Mouse (Mus musculus) embryo, embryonic 10 days (tissue): ENCODE data around the gene Tmem222.

Source experiments
- DNase-seq: peaks from one replicate; pipeline ENCODE4 v3.0.0-alpha.2; 2015; ENCODE audit warnings: low spot score

Gene Tmem222

DNA sequence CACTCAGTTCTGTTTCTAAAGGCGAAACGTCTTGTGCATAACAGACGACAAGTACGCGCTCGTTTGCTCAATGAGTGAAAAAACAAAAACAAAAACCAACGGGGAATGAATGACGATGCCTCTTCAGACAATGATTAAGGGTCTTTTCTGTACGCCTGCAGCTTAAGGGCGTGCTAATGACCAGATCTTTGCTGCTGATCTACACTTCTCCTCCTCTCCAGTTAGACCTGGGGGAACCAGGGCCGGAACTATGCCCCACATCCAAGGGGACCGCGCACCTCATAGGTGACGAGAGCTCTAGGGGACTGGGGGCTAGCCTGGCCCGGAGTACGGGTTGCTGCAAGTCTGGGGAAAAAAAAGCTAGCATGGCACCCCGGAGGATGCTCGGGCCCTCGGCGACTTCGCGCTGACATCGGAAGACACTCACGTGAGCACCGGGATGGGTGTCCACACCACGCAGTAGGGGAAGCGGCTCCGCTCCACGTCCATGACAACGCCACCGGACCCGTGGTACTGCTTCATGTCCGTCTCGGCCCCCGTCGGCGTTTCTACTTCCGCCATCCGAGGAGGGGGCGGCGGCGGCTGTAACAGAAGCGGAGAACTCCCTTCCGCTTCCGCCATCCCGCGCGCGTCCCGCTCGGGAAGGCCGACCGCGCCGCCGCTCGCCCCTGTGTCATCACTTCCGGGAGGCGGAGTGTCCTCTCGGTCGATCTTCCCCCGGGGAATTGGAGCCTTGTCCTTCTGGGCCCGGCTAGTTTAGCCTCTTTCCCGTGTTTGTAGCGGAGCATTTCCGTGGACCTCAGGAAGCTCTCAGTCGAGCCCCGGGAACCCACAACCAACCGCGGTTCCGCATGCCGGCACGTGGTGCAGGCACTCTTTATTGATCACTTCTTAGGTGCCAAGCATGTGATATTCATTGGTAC lies at the start of gene Tmem222:
Tmem222 (minus strand) TSS at position 689 of the 923 bp plus-strand sequence.
- DNase-seq: peak; percentile 96

DNA sequence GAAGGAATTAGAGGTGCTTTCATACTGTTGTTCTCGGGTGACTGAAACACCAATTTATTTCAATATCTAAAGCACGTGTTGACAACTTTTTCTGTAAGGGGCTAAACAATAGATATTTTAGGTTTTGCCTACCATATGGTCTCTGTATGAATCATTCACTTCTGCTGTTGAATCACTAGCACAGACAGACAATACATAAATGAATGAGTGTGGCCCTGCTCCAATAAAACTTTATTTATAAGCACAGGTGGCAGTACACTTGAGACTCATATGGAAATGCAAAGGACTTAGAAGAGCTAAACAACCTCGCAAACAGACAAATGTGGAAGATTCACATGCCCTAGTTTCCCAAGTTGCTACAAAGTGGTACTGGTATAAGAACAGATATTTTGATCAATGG lies 42.1 kb upstream of the Tmem222 start:
- DNase-seq: no peak

DNA sequence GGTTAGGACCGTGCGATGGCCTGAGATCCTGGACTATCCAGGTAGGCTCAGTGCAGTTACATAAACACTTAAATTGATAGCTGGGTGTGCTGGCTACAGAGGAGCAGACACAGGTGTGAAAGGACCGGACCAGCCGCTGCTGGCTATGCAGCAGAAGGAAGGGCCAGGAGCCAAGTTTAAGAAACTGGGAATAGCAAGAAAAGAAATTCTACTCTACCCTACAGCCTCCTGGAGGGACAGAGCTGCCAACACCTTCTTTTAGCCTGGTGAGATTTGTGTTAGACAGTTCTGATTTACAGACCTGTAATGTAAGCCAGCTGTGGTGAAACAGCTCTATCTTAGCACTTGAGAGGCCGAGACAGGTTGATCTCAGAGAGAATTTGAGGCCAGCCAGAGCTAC lies 38.4 kb upstream of the Tmem222 start:
- no peak for DNase-seq

DNA sequence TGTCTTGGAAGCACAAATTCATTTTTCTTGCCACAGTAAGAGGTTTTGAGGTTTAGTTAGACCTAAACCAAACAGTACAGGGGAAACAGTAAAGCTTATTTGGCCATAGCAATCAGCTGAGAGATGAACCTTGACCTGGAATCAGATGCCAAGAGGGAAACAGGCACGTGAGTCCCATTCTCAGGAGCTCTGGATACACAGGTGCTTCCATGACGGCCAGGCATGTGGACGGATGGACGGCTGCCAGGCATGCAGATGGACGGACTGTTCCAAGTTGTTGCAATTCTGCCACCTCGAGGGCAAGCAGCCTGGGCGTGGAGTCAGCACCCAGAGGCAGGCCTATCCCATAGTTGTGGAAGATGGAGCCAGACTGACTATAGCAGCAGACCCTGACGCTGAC lies 37.3 kb upstream of the Tmem222 start:
- no peak for DNase-seq

DNA sequence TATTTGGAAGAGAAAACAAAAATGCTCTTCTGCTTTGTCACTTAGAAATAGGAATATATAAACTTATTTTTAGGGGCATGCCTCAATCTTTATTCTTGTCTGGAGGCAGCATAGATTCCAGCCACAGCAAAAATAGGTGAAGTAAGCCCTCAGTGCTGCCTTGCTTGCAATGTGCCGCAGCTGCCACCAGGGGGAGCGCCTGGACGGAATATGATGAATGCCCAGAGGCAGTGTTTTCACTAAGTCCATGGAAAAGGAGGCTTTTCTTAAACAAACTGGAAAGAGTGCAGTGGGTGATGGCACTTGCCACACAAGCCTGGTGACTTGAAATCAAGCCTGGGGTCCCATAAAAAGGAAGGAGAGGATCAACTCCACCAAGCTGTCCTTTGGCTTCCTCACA lies 32.4 kb upstream of the Tmem222 start:
- DNase-seq: peak; percentile 88

DNA sequence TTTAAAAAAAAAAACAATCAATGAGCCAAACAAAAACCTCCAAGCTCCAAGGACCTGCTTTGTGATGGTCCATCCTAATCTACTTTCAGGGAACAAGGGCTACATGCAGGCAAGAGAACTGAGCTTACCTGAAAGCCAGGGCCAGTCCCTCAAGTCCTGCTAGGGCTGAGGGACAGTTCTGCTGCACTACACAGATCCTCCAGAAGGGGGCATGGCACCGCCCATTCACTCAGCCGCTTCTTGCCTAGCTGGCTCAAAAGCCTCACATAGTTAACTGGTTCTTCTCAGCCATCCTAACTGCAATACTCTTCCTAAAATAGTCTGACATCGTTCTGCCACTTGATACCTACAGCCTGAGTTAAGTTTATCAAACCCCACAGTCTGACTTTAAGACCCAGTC lies 29.7 kb upstream of the Tmem222 start:
- DNase-seq: peak; percentile 71

DNA sequence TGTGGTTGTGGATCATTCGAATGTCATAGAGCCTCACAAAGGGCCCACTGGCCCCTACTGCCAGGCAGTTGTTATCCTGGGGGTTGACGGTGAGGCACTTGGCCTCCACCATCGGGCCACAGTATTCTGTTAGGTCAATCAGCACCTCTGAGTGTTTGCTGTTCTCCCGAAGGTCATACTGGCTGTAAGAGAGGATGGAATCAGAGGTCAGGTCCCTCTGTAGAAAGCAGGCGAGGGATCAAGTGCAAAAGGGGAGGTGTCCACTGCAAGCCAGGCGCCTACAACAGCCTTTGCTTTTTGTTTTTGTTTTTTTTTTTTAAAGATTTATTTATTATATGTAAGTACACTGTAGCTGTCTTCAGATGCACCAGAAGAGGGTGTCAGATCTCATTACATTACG lies 28.2 kb upstream of the Tmem222 start:
- no peak for DNase-seq

DNA sequence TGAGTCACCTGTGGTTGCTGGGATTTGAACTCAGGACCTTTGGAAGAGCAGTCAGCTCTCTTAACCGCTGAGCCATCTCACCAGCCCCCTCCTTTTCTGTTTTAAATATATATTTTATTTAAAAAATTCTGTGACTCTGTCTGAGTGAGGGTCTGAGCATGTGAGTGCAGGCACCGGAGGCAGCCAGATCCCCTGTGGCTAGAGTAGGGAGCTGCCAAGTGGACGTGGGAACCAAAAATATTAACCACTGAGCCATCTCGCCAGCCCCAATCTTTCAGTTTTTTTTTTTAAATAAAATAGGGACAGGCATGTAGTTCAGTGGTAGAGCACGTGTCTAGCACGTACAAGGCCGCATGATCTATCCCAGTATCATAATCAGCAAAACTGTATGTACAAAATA lies 27.2 kb upstream of the Tmem222 start:
- no peak for DNase-seq

DNA sequence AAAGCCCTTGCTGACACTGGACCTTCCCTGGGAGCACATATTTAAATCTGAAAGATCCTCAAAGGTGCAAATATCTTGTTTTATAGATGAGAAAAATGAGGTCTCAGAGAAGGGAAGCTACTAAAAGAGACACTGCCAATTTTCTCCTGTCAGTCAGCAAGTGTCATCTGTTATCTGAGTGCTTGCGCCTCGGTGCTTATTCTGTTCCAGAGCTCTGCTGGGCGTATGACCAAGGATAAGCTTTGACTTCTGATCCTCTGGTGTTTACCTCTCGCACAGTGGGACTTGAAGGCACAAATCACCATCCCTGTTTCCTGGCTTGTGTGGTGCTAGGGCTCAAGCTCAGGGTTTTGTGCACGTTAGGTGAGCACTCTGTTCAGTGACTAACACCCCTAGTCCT lies 25.1 kb upstream of the Tmem222 start:
- DNase-seq: no peak

DNA sequence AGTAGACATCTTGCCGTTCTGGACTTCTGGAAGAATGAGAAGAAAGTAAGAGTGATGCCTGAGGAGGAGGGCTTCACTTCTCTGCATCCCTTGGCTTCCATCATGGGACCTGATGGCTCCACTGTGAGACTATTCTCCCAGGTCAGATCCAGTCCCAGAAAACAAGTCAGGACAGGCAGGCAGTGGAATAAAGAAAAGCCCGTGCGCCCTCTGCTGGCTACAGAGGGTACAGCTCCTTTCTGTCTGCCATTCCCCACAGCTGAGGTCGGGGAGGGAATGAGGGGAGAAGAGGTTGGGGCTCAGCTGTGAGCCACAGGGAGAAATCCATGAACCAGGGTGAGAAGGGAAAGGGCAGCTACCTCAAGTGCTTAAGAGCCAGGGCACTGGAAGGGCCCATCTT lies 24.2 kb upstream of the Tmem222 start:
- DNase-seq: peak; percentile 62

DNA sequence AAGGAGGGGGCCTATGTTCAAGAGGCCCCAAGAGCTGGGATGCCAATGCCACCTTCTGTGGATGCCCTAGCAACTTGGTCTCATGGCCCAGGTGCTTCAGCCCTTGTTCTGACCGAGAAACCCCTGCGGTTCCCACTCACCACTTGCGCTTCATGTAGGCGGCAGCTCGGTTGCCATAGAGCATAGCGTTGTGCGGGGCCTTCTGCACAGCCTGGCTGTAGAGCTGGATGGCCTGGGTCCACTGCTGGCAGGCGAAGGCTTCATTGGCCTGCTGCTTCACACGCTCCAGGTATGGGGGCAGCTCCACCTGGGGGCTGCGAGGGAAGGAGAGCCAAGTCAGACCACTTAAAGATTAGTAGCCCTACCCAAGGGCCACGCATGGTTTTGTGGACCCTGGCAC lies 22.8 kb upstream of the Tmem222 start:
- no peak for DNase-seq

DNA sequence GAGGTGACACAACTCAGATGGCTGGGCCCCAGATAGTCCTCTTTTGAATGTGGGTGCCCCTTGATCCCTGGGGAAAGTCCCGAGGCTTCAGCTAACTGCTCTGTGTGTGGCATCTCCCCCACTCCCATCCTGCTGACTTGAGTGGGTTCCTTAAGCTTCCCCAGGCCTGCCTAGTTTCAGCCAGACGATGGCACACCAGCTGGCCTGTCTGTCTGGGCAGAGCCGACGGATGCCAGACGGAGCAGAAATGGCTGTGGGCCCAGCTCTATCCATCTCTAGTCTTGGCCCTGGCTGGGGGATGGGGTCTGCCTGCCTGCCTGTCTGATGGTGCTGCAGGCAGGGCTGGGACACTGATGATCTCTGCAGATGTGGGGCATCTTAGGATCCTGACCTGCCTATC lies 22.1 kb upstream of the Tmem222 start:
- peak; percentile 28 for DNase-seq

DNA sequence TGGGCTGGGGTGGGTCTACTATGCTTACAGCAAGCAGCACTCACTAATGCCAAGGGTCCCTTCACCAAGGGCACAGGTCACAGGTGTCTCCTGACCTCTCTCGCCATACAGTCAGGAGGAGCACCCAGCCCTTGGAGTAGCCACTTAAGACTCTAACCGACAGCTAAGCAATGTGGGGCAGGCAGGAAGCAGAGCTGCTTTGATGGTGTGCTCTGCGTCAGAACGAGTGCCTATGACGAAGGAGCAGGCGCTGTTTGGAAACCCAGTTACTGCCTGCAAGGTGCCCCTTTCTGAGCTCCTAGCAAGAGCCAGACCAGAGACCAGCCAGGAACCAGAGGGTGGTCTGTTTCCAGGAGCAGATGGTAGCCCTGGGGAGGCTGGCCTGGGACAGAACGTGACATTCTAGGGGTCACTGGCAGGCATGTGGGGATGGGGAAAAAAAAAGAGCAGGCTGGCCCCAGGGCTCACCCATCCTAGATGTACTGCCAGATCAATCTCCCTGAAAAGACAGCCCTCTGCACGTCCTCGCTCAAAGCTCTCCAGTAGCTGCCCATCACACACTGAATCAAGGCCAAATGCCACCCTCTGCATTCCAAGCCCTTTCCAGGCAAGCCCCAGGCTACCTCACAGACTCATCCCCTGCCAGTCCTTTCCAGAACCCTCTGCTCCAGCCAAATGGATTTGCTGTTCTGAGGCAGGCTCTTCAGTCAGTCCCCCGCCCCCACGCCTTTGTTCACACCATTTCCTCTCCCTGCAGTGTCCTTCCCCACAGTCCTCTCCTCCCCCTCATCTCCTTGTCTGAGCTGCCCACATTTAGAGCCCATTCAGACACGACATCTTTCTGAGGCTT lies 21.1 kb upstream of the Tmem222 start:
- peak; percentile 45 for DNase-seq

DNA sequence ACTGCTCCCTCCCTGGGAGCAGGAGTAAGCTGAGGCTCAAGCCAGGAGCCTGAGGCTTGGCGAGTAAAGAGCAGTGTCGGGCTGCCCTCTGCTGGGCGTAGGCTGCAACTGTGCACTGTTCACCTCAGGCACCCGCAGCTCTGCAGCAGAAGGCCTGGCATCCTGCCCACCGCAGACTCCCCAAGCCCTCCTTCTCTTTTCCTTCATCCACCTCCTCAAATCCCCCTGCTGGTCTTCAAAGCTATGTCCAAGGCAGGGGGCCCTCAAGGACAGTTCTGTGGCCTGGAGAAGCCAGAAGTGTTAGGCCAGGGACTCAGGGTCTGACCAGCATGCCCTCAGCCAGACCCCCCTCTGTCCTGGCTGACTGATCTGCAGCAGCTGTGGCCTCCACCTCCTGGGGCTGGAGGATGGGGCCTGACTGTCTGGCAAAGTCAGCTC lies 20.2 kb upstream of the Tmem222 start:
- peak; percentile 93 for DNase-seq

DNA sequence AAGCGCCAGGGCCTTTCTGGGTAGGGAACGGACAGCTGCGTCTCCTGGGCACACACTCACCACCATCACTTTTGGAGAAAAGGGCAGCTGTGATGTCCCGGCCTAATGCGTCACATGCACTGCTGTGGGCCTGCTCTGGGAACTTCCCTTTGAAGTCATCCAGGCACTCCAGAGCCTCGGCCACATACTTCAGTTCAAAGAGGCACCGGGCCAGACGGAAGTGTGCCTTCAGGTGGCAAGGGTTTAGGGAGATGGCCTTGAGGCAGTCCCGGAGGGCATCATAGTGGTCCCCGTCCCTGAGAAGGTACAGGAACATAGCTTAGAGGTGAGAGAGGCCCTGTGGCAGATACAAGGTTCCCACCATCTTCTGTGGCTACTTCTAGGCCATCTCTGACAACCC lies 19.8 kb upstream of the Tmem222 start:
- DNase-seq: no peak

DNA sequence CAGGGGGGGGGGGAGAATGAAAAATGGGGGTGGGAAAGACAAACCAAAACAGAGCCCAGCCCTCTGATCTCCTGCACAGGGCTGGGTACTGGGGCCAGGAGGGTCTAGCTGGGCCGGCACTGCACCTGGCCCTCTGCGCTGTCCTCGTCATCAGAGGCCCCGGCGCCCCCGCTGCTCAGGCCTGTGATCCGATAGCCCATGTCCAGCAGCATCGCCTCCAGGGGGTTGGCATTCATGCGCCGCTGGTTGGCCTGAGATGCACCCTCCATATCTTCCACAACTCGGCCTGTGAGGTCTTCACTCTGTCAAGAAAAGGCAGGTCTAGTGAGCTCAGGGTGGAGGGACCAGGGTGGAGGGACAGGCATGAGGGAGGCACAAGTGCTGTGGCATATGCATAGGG lies 16.5 kb upstream of the Tmem222 start:
- peak; percentile 24 for DNase-seq

DNA sequence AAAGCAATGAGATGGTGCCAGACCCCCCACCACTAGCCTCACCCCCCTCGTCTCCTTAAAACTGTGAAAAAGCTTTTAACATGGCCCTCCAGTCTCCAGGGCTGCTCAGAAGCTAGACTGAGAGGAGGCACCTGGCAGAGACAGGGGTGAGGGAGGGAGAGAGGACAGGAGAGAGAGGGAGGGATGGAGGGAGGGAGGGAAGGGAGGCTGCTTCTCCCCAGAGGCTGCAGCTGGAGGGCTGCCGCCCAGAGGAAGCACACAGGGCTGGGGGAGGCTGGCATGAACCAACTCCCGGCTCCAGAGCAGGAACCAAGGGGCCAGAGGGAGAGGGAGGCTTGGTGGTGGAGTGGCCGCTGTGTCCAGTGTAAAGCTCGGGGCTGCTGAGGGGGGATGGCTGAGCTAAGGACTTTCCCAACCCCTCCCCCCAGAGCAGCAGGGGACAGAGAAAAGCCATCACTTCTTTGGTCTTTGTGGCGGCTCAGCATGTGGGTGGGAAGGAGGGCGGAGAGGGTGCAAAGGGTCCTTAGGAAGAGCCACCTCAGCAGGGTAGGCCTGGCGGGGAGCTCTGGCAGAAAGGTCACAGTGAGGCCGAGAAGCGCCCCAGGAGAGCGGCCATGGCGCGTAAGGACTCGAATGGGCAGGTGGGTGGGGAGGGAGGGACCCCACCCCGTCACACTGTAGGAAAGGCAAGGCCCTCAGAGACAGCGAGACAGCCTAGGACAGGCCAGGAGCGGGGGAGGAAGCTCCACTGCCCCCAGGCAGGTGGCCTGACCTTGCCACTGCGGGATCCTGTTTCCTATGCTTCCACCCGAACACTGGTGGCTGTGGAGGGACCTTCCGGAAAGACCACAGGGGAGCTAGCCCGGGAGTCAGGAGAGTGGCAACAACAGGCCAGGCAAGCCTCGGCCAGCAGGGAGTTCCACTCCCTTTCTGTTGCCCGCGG lies 15.6 kb upstream of the Tmem222 start:
- DNase-seq: peak; percentile 52

DNA sequence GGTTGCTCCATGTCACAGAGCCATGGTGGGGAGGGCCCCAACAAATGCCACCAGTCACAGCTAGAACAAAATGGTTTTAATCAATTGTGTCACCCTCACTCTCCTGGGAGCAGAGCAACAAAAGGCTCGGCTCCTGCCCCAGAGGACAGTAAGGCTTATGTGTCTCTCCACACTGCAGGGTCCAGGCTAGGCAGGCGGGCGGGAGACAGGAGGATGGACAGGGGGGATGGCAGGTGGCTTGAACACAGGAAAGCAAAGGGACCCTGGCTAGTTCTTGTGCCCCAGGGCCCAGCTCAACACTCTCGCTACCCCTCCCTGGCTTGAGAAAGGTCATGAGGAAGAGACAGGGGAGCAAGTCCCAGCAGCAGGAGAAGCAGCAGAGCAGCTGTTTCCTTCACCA lies 14.8 kb upstream of the Tmem222 start:
- peak; percentile 19 for DNase-seq

DNA sequence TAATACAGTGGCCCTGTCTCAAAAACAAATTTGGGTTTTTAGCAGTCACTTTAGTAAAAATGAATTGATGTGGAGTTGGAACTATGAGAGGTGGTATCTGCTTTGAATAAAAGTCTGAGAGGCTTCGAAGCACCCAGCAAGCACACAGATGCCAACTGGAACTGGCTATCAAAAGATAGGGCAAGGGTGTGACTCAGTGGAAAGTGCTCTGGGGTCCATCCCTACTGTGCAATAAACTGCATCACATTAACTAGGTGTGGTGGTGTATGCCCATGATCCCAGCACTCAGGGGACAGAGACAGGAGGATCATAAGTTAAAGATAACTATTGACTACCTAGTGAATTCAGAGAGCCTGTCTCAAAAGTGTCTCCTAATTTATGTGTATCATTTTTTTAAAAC lies 13.7 kb upstream of the Tmem222 start:
- DNase-seq: no peak

DNA sequence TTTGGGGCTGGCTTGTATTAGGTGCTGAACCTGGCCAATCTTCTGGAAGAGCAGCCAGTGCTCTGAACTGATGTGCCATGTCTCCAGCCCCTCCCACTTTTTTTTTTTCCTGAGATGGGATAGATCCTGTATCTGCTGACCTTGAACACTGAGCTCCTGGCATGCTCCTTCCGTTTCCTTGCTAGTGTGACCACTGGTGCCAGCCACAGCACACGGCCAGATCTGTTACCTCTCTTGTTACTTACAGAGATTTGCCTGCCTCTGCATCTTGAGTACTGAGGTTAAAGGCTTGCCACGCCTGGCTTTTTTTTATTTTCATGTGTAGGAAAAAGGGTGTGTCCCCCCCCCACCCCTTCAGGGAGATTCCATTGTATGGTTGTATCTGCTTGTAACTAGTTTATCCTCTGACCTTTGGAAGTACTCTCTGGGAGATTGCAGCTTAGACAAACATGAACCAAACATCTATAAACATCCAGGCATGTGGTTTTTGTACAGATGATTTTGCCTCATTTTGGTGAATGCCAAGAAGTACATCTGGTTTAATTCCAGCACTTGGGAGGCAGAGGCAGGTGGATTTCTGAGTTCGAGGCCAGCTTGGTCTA lies 9.0 kb upstream of the Tmem222 start:
- no peak for DNase-seq

DNA sequence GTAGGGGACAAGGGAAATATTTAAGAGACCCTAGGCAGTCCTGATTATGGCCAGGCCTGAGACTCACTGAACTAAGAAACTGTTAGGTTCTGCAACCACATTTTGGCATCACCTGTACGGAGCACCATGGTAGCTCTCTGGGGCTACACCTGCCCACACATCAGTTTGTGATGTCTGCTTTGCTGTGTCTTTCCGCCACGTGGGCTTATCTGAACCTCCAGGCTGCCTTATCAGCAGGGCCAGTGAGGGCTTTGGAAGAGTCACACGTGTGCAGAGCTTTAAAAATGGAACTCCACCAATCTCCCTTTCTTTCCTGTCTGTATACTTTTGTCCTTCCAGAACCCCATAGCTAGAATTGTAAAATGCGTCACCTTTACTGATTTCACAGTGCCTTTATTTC lies 8.4 kb upstream of the Tmem222 start:
- no peak for DNase-seq

DNA sequence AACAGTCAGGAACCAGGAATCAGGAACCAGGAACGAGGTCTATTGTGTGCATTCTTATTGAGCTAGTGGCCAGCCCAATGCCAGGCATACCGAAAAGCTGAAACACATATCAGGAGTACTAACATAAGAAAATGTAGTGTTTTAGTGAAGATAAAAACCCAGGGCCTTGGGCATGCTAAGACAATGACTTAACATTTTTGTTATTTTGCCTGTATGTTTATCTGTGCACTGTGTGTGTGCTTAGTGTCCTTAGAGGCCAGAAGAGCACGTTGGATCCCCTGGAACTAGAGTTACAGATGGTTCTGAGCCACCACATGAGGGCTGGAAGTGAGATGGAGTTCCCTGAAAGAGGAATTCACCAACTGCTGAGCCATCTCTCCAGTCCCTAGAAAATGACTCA lies 7.7 kb upstream of the Tmem222 start:
- DNase-seq: no peak
